Mouse (Mus musculus): ENCODE results near the gene Gm20388.

GRCm38 (mm10) chr8:121316009-121316408, 1405.4 kb downstream of the Gm20388 start:
- TF ChIP-seq EP300 (optimal IDR thresholded peaks at IDR 0.05): no peak
- TF ChIP-seq CTCF (IDR thresholded peaks at IDR 0.05; ENCODE audit: low read depth): no peak
